Mouse (Mus musculus) B cell, adult 2 months (primary cell): ENCODE measurements at regions not wholly inside any gene's neighbourhood (a gene's known extent, or its start where the extent isn't known, plus 50 kb on each side); places are given as distances from the start of the nearest gene placed in this dataset.

Source experiments
- DNase-seq, 2 experiments: peaks; one replicate each; pipeline ENCODE4 v3.0.0; 2022

DNA sequence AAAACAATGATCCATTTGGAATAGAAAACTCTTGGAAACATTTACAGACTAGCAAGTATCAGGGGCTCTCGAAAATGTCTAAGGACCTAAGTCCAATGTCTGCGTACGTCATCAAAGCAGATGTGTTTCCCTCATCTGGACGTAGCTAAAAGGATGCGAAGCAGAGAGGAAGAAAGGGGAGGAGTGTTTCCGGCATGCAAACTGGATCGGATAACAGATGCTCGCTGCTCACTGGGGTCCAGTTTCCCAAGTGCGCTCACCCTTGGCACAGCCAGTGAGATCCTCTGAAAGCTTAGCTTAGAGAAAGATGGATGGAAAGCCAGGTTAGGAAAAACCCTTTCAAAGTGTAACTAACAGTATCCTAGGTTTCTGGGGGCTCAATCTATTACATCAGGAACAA, 198.7 kb downstream of the Epha4 start:
- no peak for DNase-seq
